Mouse (Mus musculus) limb, embryonic 15.5 days (tissue): ENCODE results near the gene Aox1. TPM values are rescaled to one million over a fixed set of nuclear protein-coding genes. Genes with fewer than 3 reads are reported as not detected.

ENCODE experiments used
- polyA plus RNA-seq: library from polyadenylated mRNA; unstranded; fragments of >200 nt; fragmentation: Nextera tagmentation; extraction: Ambion mirVana; gene quantifications from 2 replicates; pipeline ENCODE4 v1.2.1, GENCODE M21; 2015

Aox1 gene
- polyA plus RNA-seq, 1 experiment from 2014 or later: 0.42 TPM

Other genes starting within 250 kb of the Aox1 start
- 15.1 and 15.2 TPM in 2 replicates for gene Sgo2a, start 34.0 kb upstream of the Aox1 start, polyA plus RNA-seq
- 20.5 and 22.3 TPM in 2 replicates for gene Kctd18, start 11.0 kb upstream of the Aox1 start, polyA plus RNA-seq
- gene Aox3, start 83.2 kb downstream of the Aox1 start, polyA plus RNA-seq: 0.35 and 0.59 TPM in 2 replicates
- 30.7 and 32.4 TPM in 2 replicates for gene Aox4, start 180.5 kb downstream of the Aox1 start, polyA plus RNA-seq
- gene Aox2, start 248.4 kb downstream of the Aox1 start, polyA plus RNA-seq: 0.08 and 0.12 TPM in 2 replicates